Mouse (Mus musculus) kidney, postnatal 36 days (tissue): Measurements from ENCODE around the gene Utp20.

Source experiments
- DNase-seq, 2 experiments: peaks; one replicate each; pipeline ENCODE4 v3.0.0; 2021 to 2022; ENCODE audit warnings: mixed read lengths in 2 of 2

The Utp20 gene

GRCm38 (mm10) chr10:88714744-88715143 is 111.9 kb downstream of the Utp20 start:
- DNase-seq = no peak

GRCm38 (mm10) chr10:88712359-88712758 is 114.2 kb downstream of the Utp20 start:
- peak in 1 of 2 experiments; percentile 8 for DNase-seq

- DNase-seq = no peak
These were observed 117.7 kb downstream of the Utp20 start for GRCm38 (mm10) chr10:88708671-88709523.

- no peak for DNase-seq
These were observed 125.7 kb downstream of the Utp20 start for GRCm38 (mm10) chr10:88700938-88701337.
